Mouse (Mus musculus) layer of hippocampus, postnatal 25 days (tissue): Measurements from ENCODE around the gene Cfap97d2. TPM values are rescaled to one million over a fixed set of nuclear protein-coding genes. Genes with fewer than 3 reads are reported as not detected.
A peak's percentile ranks its signal among the peaks of the same experiment; 100 is the strongest.

Experiments used
- DNase-seq, 2 experiments: peaks; one replicate each; pipeline ENCODE4 v3.0.0; 2022; ENCODE audit warnings: mixed read lengths in 2 of 2, low spot score in 1 of 2; ENCODE audit errors: extremely low spot score in 1 of 2
- total RNA-seq, 2 experiments: library from RNA; stranded (reverse); gene quantifications; 2 replicates each; pipeline ENCODE4 v1.2.3; 2021

The Cfap97d2 gene
- total RNA-seq, 2 experiments from 2014 or later = 1.4 to 1.7 TPM

DNA sequence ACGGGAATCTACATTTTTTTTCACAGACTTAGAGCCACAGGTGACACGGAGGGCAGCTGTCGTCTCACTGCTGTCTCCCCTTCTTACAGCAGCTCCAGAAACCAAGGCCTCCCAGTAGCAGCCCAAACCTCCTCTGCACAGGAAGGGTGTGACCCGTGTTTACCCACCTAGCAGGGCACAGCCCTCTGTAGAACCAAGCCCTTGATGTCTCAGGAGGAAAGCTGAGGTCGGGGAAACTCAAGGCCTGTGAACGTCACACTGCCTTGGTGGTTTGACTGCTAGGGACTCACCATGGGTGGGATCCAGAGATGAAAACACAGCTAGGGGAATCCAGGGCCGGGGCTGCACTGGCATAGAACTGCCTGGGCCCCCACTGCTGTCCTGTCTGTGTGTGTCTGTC is 19.3 kb upstream of the Cfap97d2 start:
- DNase-seq = no peak

DNA sequence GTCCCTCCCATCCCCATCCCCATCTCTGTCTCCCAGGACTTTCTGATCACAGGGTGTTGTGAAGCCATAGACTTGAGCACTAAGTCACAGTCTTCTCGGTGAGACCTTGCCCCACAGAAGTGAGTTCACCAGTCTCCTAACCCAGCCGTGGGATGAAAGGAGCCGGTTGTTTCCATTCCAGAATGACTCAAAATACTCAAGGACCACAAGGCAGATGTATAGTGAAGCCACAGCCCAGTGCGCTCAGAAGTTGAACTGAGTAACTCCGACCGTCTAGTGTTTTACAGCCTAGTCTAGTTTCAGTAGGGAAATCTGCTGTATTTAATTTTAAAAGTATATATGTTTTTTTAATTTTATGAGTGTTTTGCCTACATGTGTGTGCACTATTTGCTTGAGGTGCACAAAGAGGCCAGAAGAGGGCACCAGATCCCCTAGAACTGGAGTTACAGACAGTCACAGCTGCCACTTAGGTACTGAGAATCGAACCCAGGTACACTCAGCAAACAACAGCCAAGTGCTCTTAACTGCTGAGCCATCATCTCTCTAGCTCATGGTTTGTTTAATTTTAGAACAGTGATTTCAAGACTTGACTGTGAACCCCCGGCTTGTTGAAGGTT is 18.5 kb upstream of the Cfap97d2 start:
- no peak for DNase-seq

DNA sequence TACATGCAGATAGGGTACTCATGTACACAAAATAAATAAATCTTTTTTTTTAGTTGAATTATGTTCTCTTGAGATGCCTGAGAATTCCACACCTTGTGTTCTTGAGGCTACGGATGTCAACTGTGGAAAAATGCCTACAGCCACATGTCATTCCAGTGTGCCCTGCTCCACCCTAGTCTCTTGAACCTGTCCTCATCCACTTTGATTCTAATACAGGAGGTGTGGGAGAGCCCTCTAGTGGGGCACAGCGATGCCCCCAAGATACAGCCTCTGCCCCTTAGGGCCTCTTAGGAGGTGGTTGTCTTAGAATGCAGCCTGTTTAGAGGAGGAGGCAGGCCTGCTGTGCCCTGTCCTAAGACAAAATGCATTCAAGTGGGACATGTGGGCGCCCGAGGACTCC is 17.7 kb upstream of the Cfap97d2 start:
- DNase-seq = no peak

DNA sequence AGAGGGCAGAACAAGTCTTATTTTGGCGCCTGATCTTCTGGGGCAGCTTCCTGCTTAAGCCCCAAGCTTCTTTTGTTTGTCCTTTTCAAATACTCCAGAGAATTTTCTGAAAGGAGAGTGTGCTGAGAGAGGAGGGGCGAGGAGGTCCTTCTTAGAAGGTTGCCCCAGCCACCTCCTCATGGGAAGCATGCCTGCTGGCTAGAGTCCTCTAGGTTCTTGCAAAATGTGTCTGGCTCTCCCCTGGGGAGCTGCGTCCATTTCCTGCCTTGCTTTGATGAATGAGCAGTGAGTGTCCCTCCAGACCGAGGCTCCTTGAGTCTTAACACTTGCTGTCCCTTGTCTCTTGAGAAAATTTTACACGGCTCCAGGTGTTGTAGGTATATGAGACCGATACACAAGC is 17.2 kb upstream of the Cfap97d2 start:
- no peak for DNase-seq

- DNase-seq = no peak
Measured at GRCm38 (mm10) chr8:13689331-13689730, 16.4 kb upstream of the Cfap97d2 start.

- DNase-seq = no peak
Measured at GRCm38 (mm10) chr8:13692302-13693066, 13.2 kb upstream of the Cfap97d2 start.

- no peak for DNase-seq
Measured at GRCm38 (mm10) chr8:13694735-13695134, 11.0 kb upstream of the Cfap97d2 start.

GRCm38 (mm10) chr8:13695203-13695867 is 10.4 kb upstream of the Cfap97d2 start:
- DNase-seq = no peak

GRCm38 (mm10) chr8:13696157-13696556 is 9.5 kb upstream of the Cfap97d2 start:
- DNase-seq = no peak

GRCm38 (mm10) chr8:13697196-13697595 is 8.5 kb upstream of the Cfap97d2 start:
- no peak for DNase-seq

DNA sequence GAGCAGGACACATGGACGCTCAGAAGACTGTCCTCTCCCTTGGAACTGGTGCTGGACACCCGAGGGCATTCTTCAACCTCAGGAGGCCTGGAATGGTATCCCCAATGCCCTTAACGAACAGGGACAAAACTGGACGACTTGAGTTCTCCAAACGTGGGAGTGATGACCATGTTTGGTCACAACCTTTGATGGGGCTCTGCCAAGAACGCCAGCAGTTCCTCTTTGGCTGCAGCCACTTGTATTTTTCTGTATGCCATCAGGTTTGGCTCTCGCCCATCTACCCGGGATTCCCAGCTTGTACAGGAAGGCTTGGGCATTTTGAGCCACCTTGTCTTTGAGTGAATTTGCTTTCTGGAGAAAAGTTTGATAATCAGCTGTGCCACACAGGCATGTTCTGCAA is 8.0 kb upstream of the Cfap97d2 start:
- no peak for DNase-seq

DNA sequence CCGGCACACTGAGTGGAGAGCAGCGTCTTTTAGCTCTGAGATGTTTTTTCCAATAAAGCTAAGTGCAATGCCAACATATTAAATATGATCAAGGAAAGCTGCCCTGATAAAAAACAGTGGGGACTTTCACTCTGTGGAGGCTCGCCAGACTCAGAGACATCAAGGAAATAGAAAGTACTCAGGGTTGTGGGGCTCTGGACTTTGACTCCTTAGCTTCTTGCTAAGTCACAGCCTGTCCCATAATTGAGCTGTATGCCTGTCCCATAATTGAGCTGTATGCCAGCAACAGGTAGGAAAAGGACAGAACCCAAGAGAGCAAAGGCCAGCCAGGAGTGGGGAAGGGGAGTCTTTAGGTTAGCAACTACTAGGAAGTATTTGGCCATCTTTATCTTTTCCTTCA is 7.4 kb upstream of the Cfap97d2 start:
- DNase-seq = no peak

- DNase-seq = no peak
Measured at GRCm38 (mm10) chr8:13699323-13699949, 6.3 kb upstream of the Cfap97d2 start.

GRCm38 (mm10) chr8:13702755-13703154 is 2.9 kb upstream of the Cfap97d2 start:
- no peak for DNase-seq

DNA sequence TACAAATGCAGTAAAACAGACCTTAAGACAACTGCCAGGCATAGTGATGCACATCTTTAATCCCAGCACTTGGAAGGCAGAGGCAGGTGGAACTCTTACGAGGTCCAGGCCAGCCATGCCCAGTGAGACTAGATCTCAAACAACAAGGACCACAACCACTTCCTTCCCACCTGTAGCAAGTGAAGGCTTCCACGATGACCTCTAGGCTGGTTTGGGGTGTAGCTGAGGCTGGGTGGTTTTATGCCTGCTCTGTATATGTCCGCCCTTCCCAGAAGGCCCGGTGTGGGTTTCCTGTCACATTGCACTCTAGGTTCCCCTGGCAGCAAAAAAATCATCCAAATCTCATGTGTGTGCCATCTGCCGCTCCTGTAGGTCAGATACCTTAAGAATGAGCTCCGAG is 1.9 kb upstream of the Cfap97d2 start:
- no peak for DNase-seq

DNA sequence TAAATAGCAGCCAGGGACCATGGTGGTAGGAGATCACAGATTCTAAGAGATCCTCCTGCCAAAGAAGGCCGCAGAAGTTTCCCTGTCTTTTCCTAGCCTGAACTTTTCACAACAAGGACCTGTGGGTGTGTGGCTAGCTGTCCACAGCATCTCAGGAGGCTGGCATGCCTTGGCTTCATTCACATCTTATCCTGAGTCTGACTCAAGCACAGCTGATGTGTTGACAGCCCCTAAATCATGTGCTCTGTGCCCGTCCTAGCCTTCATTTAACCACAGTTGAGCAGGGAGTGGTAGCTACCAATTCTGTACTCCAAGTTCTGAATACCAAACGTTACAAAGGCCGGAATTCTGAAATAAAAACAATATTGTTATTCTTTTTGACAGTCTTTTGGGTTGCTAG is 1.4 kb upstream of the Cfap97d2 start:
- no peak for DNase-seq

GRCm38 (mm10) chr8:13706918-13707317 is 1.2 kb downstream of the Cfap97d2 start:
- no peak for DNase-seq

DNA sequence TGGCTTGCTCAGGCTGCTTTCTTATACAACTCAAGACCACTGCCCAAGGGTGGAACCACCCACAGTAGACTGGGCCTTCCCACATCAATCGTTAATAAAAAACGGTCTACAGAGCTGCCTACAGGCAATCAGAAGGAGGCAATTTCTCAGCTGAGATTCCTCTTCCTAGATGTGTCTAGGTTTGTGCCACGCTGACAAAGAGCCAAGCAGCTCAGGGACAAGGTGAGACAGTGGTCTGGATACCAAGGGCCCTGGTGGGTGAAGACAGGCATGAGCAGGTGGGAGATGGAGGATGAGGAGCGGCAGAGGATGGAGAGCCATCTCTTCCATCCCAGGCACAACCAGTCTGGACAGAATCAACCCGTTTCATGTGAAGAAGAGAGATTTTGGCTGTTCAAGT is 2.8 kb downstream of the Cfap97d2 start:
- DNase-seq = no peak

DNA sequence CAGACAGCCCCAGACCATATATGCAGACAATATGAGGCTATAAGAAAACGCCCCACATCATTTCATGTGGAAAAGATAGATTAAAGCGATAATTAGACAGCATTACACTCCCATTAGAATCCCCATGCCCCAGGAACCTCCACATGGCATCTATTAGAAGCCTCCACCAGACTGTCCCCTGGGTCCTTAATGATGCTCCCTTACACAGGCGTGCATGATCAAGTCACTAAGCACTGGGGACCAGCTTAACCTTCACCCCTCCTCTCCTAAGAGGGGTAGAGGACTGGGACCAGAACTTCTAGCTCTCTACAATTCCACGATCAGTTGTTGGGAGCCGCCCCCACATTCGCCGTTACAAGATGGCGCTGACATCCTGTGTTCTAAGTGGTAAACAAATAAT is 13.3 kb downstream of the Cfap97d2 start:
- DNase-seq = no peak

- peak in 1 of 2 experiments; percentile 56 for DNase-seq
Measured at GRCm38 (mm10) chr8:13725722-13726121, 20.0 kb downstream of the Cfap97d2 start.

GRCm38 (mm10) chr8:13727469-13728094 is 21.9 kb downstream of the Cfap97d2 start:
- DNase-seq = no peak
